Comparison of ENCODE assay signal across 12 mouse cellular contexts in genomic region chr16:90318372-90318926, GRCm38 (mm10).
"Had no signal": no experiment of that assay in that cellular context is flagged by ENCODE, and none has a peak within 500 bp of the region (broad histone marks: within the 10 kb centered on the region; RNA-seq: fewer than 3 reads in every experiment).

No protein-coding gene starts in this region.

- DNase-seq: kidney, postnatal 14 days; left cerebral cortex, postnatal 4 days; lung, adult 18-20 months; right cerebral cortex, postnatal 4 days; spleen, adult 18-20 months; thymus, adult 18-20 months; thymus, postnatal 25 days had no signal

- H3K4me1 ChIP-seq: kidney, embryonic 15.5 days; limb, embryonic 13.5 days; neural tube, embryonic 15.5 days had no signal

- H3K36me3 ChIP-seq: kidney, embryonic 15.5 days; limb, embryonic 13.5 days; neural tube, embryonic 15.5 days had no signal

- H3K27ac ChIP-seq: kidney, embryonic 15.5 days; limb, embryonic 13.5 days; liver, embryonic 14.5 days; neural tube, embryonic 15.5 days had no signal

- H3K4me2 ChIP-seq: kidney, embryonic 15.5 days; limb, embryonic 13.5 days; neural tube, embryonic 15.5 days had no signal

- H3K9ac ChIP-seq: kidney, embryonic 15.5 days; limb, embryonic 13.5 days; liver, embryonic 14.5 days; neural tube, embryonic 15.5 days had no signal

- H3K9me3 ChIP-seq: kidney, embryonic 15.5 days; limb, embryonic 13.5 days; neural tube, embryonic 15.5 days had no signal

- H3K4me3 ChIP-seq: kidney, embryonic 15.5 days; limb, embryonic 13.5 days; myocyte; neural tube, embryonic 15.5 days had no signal

- H3K27me3 ChIP-seq: kidney, embryonic 15.5 days; limb, embryonic 13.5 days; neural tube, embryonic 15.5 days had no signal
